Mouse (Mus musculus): ENCODE results near the gene Dtl. TPM values are rescaled to one million over a fixed set of nuclear protein-coding genes. Genes with fewer than 3 reads are reported as not detected.

Gene Dtl
- polyA plus RNA-seq, 1 experiment from 2014 or later: 39.9 TPM

GRCm38 (mm10) chr1:191612877-191613276 lies 37.5 kb upstream of the Dtl start:
- H3K27ac ChIP-seq (ENCODE audit: low read depth, low read length): no peak overlapping the region
- H3K9ac ChIP-seq (ENCODE audit: low read depth, low read length): no peak overlapping the region
- no peaks in the 10 kb centered on the region for H3K9me3 ChIP-seq (replicated peaks; ENCODE audit: control insufficient read depth, low read length)
- H3K4me3 ChIP-seq (ENCODE audit: low read depth, low read length): no peak overlapping the region
- WGBS (ENCODE audit: insufficient replicate concordance): 80% methylated on average over 16 of the region's 16 CpGs
- H3K4me1 ChIP-seq (ENCODE audit: control insufficient read depth, insufficient read depth, low read length): no peaks in the 10 kb centered on the region
- H3K27me3 ChIP-seq (ENCODE audit: control insufficient read depth, insufficient read depth, low read length): no peaks in the 10 kb centered on the region
- ATAC-seq (replicated peaks; ENCODE audit: insufficient number of reproducible peaks, low FRiP score, low TSS enrichment): no peak
- H3K36me3 ChIP-seq (ENCODE audit: control insufficient read depth, insufficient read depth, low read length): peaks cover 64% of the 10 kb centered on the region
- H3K4me2 ChIP-seq: no peak overlapping the region

- Histone ChIP-seq H3K4me1 (ENCODE audit: control insufficient read depth, insufficient read depth, low read length) (no peaks in the 10 kb centered on the region), H3K27ac (ENCODE audit: low read depth, low read length) (no peak overlapping the region), H3K4me2 (no peak overlapping the region), H3K9ac (ENCODE audit: low read depth, low read length) (no peak overlapping the region), H3K27me3 (ENCODE audit: control insufficient read depth, insufficient read depth, low read length) (no peaks in the 10 kb centered on the region), H3K4me3 (ENCODE audit: low read depth, low read length) (no peak overlapping the region), H3K9me3 (replicated peaks; ENCODE audit: control insufficient read depth, low read length) (no peaks in the 10 kb centered on the region), H3K36me3 (ENCODE audit: control insufficient read depth, insufficient read depth, low read length) (peaks cover 66% of the 10 kb centered on the region)
- no peak for ATAC-seq (replicated peaks; ENCODE audit: insufficient number of reproducible peaks, low FRiP score, low TSS enrichment)
- WGBS (ENCODE audit: insufficient replicate concordance): 90% methylated on average over 9 of the region's 9 CpGs
These were observed 36.3 kb upstream of the Dtl start for GRCm38 (mm10) chr1:191611686-191612085.

- Histone ChIP-seq H3K4me2 (no peak overlapping the region), H3K9ac (ENCODE audit: low read depth, low read length) (no peak overlapping the region), H3K27me3 (ENCODE audit: control insufficient read depth, insufficient read depth, low read length) (no peaks in the 10 kb centered on the region), H3K4me1 (ENCODE audit: control insufficient read depth, insufficient read depth, low read length) (no peaks in the 10 kb centered on the region), H3K27ac (ENCODE audit: low read depth, low read length) (no peak overlapping the region), H3K4me3 (ENCODE audit: low read depth, low read length) (no peak overlapping the region), H3K9me3 (replicated peaks; ENCODE audit: control insufficient read depth, low read length) (no peaks in the 10 kb centered on the region), H3K36me3 (ENCODE audit: control insufficient read depth, insufficient read depth, low read length) (peaks cover 61% of the 10 kb centered on the region)
- WGBS (ENCODE audit: insufficient replicate concordance): 94% methylated on average over 7 of the region's 7 CpGs
- no peak for ATAC-seq (replicated peaks; ENCODE audit: insufficient number of reproducible peaks, low FRiP score, low TSS enrichment)
These were observed 35.0 kb upstream of the Dtl start for GRCm38 (mm10) chr1:191610357-191610756.

- Histone ChIP-seq H3K27ac (ENCODE audit: low read depth, low read length) (no peak overlapping the region), H3K9me3 (replicated peaks; ENCODE audit: control insufficient read depth, low read length) (no peaks in the 10 kb centered on the region), H3K36me3 (ENCODE audit: control insufficient read depth, insufficient read depth, low read length) (peaks cover 61% of the 10 kb centered on the region), H3K4me1 (ENCODE audit: control insufficient read depth, insufficient read depth, low read length) (no peaks in the 10 kb centered on the region), H3K27me3 (ENCODE audit: control insufficient read depth, insufficient read depth, low read length) (no peaks in the 10 kb centered on the region), H3K4me2 (no peak overlapping the region), H3K4me3 (ENCODE audit: low read depth, low read length) (no peak overlapping the region), H3K9ac (ENCODE audit: low read depth, low read length) (no peak overlapping the region)
- ATAC-seq (replicated peaks; ENCODE audit: insufficient number of reproducible peaks, low FRiP score, low TSS enrichment): no peak
- WGBS (ENCODE audit: insufficient replicate concordance): 98% methylated on average over 1 of the region's 1 CpGs
These were observed 34.2 kb upstream of the Dtl start for GRCm38 (mm10) chr1:191609578-191609977.

- WGBS (ENCODE audit: insufficient replicate concordance): 89% methylated on average over 6 of the region's 6 CpGs
These were observed 33.7 kb upstream of the Dtl start for GRCm38 (mm10) chr1:191609051-191609450.

GRCm38 (mm10) chr1:191604690-191605089 lies 29.3 kb upstream of the Dtl start:
- Histone ChIP-seq H3K4me3 (ENCODE audit: low read depth, low read length) (no peak overlapping the region), H3K9ac (ENCODE audit: low read depth, low read length) (no peak overlapping the region), H3K27me3 (ENCODE audit: control insufficient read depth, insufficient read depth, low read length) (no peaks in the 10 kb centered on the region), H3K36me3 (ENCODE audit: control insufficient read depth, insufficient read depth, low read length) (peaks cover 38% of the 10 kb centered on the region), H3K27ac (ENCODE audit: low read depth, low read length) (no peak overlapping the region), H3K4me1 (ENCODE audit: control insufficient read depth, insufficient read depth, low read length) (no peaks in the 10 kb centered on the region), H3K4me2 (no peak overlapping the region), H3K9me3 (replicated peaks; ENCODE audit: control insufficient read depth, low read length) (no peaks in the 10 kb centered on the region)
- no peak for ATAC-seq (replicated peaks; ENCODE audit: insufficient number of reproducible peaks, low FRiP score, low TSS enrichment)
- WGBS (ENCODE audit: insufficient replicate concordance): 82% methylated on average over 3 of the region's 3 CpGs

More at GRCm38 (mm10) chr1:191609051-191609450, 33.7 kb upstream of the Dtl start:
- ATAC-seq (replicated peaks; ENCODE audit: insufficient number of reproducible peaks, low FRiP score, low TSS enrichment): no peak
- Histone ChIP-seq H3K36me3 (ENCODE audit: control insufficient read depth, insufficient read depth, low read length) (peaks cover 59% of the 10 kb centered on the region), H3K27me3 (ENCODE audit: control insufficient read depth, insufficient read depth, low read length) (no peaks in the 10 kb centered on the region), H3K9me3 (replicated peaks; ENCODE audit: control insufficient read depth, low read length) (no peaks in the 10 kb centered on the region), H3K4me3 (ENCODE audit: low read depth, low read length) (no peak overlapping the region), H3K27ac (ENCODE audit: low read depth, low read length) (no peak overlapping the region), H3K9ac (ENCODE audit: low read depth, low read length) (no peak overlapping the region), H3K4me1 (ENCODE audit: control insufficient read depth, insufficient read depth, low read length) (no peaks in the 10 kb centered on the region), H3K4me2 (no peak overlapping the region)

- Histone ChIP-seq H3K9me3 (replicated peaks; ENCODE audit: control insufficient read depth, low read length) (no peaks in the 10 kb centered on the region), H3K27ac (ENCODE audit: low read depth, low read length) (no peak overlapping the region), H3K9ac (ENCODE audit: low read depth, low read length) (no peak overlapping the region), H3K4me2 (no peak overlapping the region), H3K36me3 (ENCODE audit: control insufficient read depth, insufficient read depth, low read length) (peaks cover 18% of the 10 kb centered on the region), H3K27me3 (ENCODE audit: control insufficient read depth, insufficient read depth, low read length) (no peaks in the 10 kb centered on the region), H3K4me3 (ENCODE audit: low read depth, low read length) (no peak overlapping the region), H3K4me1 (ENCODE audit: control insufficient read depth, insufficient read depth, low read length) (no peaks in the 10 kb centered on the region)
- ATAC-seq (replicated peaks; ENCODE audit: insufficient number of reproducible peaks, low FRiP score, low TSS enrichment): no peak
- WGBS (ENCODE audit: insufficient replicate concordance): 75% methylated on average over 5 of the region's 5 CpGs
These were observed 23.9 kb upstream of the Dtl start for GRCm38 (mm10) chr1:191599210-191599609.

- Histone ChIP-seq H3K9me3 (replicated peaks; ENCODE audit: control insufficient read depth, low read length) (no peaks in the 10 kb centered on the region), H3K4me1 (ENCODE audit: control insufficient read depth, insufficient read depth, low read length) (peaks cover 5% of the 10 kb centered on the region; the same call in 1 of the 2 replicates), H3K27ac (ENCODE audit: low read depth, low read length) (no peak overlapping the region), H3K4me2 (no peak overlapping the region), H3K27me3 (ENCODE audit: control insufficient read depth, insufficient read depth, low read length) (no peaks in the 10 kb centered on the region), H3K9ac (ENCODE audit: low read depth, low read length) (no peak overlapping the region), H3K36me3 (ENCODE audit: control insufficient read depth, insufficient read depth, low read length) (peaks cover 18% of the 10 kb centered on the region), H3K4me3 (ENCODE audit: low read depth, low read length) (no peak overlapping the region)
- ATAC-seq (replicated peaks; ENCODE audit: insufficient number of reproducible peaks, low FRiP score, low TSS enrichment): no peak
- WGBS (ENCODE audit: insufficient replicate concordance): 90% methylated on average over 8 of the region's 8 CpGs
These were observed 20.7 kb upstream of the Dtl start for GRCm38 (mm10) chr1:191596076-191596475.

GRCm38 (mm10) chr1:191592016-191592720 lies 16.8 kb upstream of the Dtl start:
- no peaks in the 10 kb centered on the region for H3K27me3 ChIP-seq (ENCODE audit: control insufficient read depth, insufficient read depth, low read length)
- H3K36me3 ChIP-seq (ENCODE audit: control insufficient read depth, insufficient read depth, low read length): peaks cover 21% of the 10 kb centered on the region
- no peak overlapping the region for H3K9ac ChIP-seq (ENCODE audit: low read depth, low read length)

More at GRCm38 (mm10) chr1:191592016-191592720, 16.8 kb upstream of the Dtl start:
- ATAC-seq (replicated peaks; ENCODE audit: insufficient number of reproducible peaks, low FRiP score, low TSS enrichment): no peak
- no peak overlapping the region for H3K4me3 ChIP-seq (ENCODE audit: low read depth, low read length)
- WGBS (ENCODE audit: insufficient replicate concordance): 82% methylated on average over 12 of the region's 12 CpGs
- H3K4me2 ChIP-seq: no peak overlapping the region
- no peaks in the 10 kb centered on the region for H3K9me3 ChIP-seq (replicated peaks; ENCODE audit: control insufficient read depth, low read length)
- peaks cover 5% of the 10 kb centered on the region; the same call in 1 of the 2 replicates for H3K4me1 ChIP-seq (ENCODE audit: control insufficient read depth, insufficient read depth, low read length)
- no peak overlapping the region for H3K27ac ChIP-seq (ENCODE audit: low read depth, low read length)
